Mouse (Mus musculus) heart, postnatal 4 days (tissue): ENCODE results near the gene Ssxb1. TPM values are rescaled to one million over a fixed set of nuclear protein-coding genes. Genes with fewer than 3 reads are reported as not detected.
"Not testable (repeated sequence)": the region's sequence is repeated elsewhere in the genome, so short reads cannot be mapped to it uniquely, and the experiment has no call there.

ENCODE experiments used
- DNase-seq: peaks from one replicate; pipeline ENCODE4 v3.0.0; 2021
- total RNA-seq, 2 experiments: library from RNA; stranded (reverse); gene quantifications; 2 replicates each; pipeline ENCODE4 v1.2.3; 2021

Gene Ssxb1
- total RNA-seq, result not detected

- DNase-seq, result not testable (repeated sequence)
These were observed at the start of gene Ssxb1 for GRCm38 (mm10) chrX:8413005-8413404. Gene Ssxb1 (plus strand): TSS chrX:8413305.

- DNase-seq, result not testable (repeated sequence)
These were observed 46.4 kb upstream of the Ssxb1 start, which contains the start of gene Ssxb9 for GRCm38 (mm10) chrX:8366678-8367077. Gene Ssxb9 (plus strand): TSS chrX:8366978.

- not testable (repeated sequence) for DNase-seq
These were observed 48.5 kb downstream of the Ssxb1 start, which contains the start of gene Ssxb2 for GRCm38 (mm10) chrX:8461626-8462025. Gene Ssxb2 (minus strand): TSS chrX:8461726.

Other genes with a start within 250 kb of the Ssxb1 start
- gene Tbc1d25, start 237.1 kb upstream of the Ssxb1 start, total RNA-seq, result 1 to 10 TPM; 5.9 to 7.1 TPM
- gene Ebp, start 219.8 kb upstream of the Ssxb1 start, total RNA-seq, result 10 to 100 TPM; 21.0 to 23.8 TPM
- gene Porcn, start 206.8 kb upstream of the Ssxb1 start, total RNA-seq, result 1 to 10 TPM; 2.0 to 2.7 TPM
- 10 to 100 TPM; 14.6 to 15.6 TPM for gene Ftsj1, start 160.9 kb upstream of the Ssxb1 start, total RNA-seq
- 1 to 10 TPM; 2.5 to 3.2 TPM for gene Slc38a5, start 142.2 kb upstream of the Ssxb1 start, total RNA-seq
- gene Ssxb10, start 85.9 kb upstream of the Ssxb1 start, total RNA-seq, result not detected
- not detected for gene Ssxb9, start 46.3 kb upstream of the Ssxb1 start, total RNA-seq
- gene Ssxb2, start 48.4 kb downstream of the Ssxb1 start, total RNA-seq, result not detected
- not detected for gene Gm14459, start 111.6 kb downstream of the Ssxb1 start, total RNA-seq
- not detected for gene Ssxb6, start 134.9 kb downstream of the Ssxb1 start, total RNA-seq
- not detected for gene Ssxb3, start 178.5 kb downstream of the Ssxb1 start, total RNA-seq